Mouse (Mus musculus) G1E (cell line): Measurements from ENCODE around the gene Dcun1d2.

ENCODE experiments used
- CTCF ChIP-seq: IDR thresholded peaks from 2 replicates; pipeline ENCODE4 v1.5.1; 2012; ENCODE audit warnings: low read depth, low read length, inconsistent platforms, mixed read lengths
- POLR2AphosphoS5 ChIP-seq: IDR thresholded peaks from 2 replicates; pipeline ENCODE4 v1.6.1; 2012; ENCODE audit warnings: low read depth, low read length, inconsistent platforms; ENCODE audit not compliant: insufficient replicate concordance

GRCm38 (mm10) chr8:13226288-13226687 is 61.6 kb downstream of the Dcun1d2 start:
- no peak for TF ChIP-seq CTCF
- TF ChIP-seq POLR2AphosphoS5, result no peak
